Mouse (Mus musculus) right cerebral cortex, postnatal 10 days (tissue): ENCODE measurements around the gene Lrrc41.
A peak's percentile ranks its signal among the peaks of the same experiment; 100 is the strongest.

Experiments used
- DNase-seq, 2 experiments: peaks; one replicate each; pipeline ENCODE4 v3.0.0; 2021; ENCODE audit warnings: low spot score in 2 of 2

The Lrrc41 gene

GRCm38 (mm10) chr4:116077240-116078095, 2.4 kb downstream of the Lrrc41 start:
- no peak for DNase-seq

GRCm38 (mm10) chr4:116088510-116089249, 13.6 kb downstream of the Lrrc41 start:
- no peak for DNase-seq

DNA sequence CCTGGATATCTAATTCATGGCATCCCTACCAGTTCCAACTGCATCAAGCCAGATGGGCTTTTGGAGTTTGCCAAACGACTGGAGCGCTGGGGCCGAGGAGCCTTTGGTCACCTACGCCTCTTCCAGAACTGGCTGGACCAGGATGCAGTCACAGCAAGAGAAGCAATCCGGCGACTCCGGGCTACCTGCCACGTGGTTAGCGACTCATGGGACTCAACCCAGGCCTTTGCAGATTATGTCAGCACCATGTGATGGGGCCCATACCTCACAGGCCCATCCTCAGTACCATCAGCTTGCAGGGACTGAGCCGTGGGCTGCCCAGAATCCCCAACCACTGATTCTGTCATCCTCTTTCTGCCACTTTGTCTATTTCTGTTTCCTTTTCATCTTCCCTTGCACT, 21.2 kb downstream of the Lrrc41 start:
- no peak for DNase-seq

DNA sequence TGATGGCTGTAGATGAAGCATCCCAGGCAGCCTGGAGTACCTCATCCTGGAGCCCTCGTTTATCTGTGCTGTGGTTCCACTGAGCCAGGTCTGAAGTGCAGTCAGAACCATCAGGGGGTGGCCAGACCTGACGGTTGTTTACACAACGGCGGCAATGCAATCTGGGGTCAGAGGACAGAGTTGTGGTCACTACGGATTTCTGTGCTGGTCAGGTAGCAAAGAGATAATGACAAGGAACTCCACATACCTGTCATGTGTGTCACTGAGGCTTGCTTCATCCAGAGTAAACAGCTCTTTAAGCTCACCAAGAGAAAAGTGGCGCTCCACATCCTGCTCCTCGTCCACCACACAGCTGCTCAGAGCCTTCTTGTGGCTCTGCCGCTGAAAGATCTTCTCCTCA, 22.1 kb downstream of the Lrrc41 start:
- no peak for DNase-seq

GRCm38 (mm10) chr4:116100959-116101358, 25.9 kb downstream of the Lrrc41 start:
- no peak for DNase-seq

DNA sequence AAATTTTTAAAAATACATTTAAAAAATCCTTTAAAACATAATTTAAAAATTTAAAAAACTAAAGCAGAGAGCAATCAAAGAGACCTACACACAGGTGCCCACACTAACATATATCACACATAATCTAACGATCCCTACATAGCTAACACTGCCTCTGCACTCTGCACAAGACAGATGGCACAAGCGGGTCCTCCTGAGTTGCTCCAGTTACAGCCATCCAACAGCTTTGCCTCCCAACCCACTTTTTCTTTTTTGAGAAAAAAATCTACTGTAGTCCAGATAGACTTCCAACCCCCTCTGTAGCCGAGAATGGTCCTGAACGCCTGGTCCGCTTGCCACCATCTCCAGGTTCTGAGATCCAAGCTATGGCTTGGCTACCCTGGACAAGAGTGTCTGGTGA, 30.2 kb downstream of the Lrrc41 start:
- no peak for DNase-seq

DNA sequence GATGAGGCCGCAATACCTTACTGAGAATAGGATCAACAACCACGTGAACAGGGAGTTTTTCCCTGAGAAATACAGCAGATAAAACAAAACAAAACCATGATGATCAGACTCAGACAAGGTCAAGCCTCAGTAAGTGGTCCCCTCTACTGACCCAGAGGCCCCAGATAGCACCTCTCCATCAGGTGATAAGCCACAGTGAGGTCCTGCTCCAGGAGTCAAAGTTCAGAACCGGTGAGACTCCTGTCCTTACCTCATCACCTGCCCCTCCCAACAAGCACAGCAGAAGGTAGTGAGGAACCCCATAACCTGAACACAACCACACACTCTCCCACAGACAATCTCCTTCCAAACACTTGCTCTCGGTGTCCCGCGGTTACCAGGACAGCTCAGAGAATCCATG, 35.6 kb downstream of the Lrrc41 start:
- no peak for DNase-seq

GRCm38 (mm10) chr4:116111486-116111885, 36.4 kb downstream of the Lrrc41 start:
- no peak for DNase-seq

DNA sequence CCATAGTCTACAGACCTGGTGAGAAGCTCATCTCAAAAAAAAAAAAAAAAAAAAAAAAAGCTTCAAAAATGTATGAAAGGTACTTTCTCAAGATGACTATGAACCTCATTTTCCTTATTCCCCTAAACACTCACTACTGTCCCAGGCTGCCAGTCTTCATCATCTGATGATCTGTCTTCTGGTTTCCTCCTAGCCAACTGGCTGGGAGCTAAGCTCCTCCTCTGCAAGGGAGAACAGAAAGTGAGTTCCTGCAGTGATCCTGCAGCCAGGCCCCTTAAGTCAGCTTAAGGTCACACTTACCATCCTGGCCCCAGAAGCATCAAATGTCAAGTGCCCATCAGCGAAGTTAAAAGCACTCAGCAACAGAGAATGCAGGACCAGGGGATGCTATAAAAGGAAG, 47.7 kb downstream of the Lrrc41 start:
- no peak for DNase-seq

DNA sequence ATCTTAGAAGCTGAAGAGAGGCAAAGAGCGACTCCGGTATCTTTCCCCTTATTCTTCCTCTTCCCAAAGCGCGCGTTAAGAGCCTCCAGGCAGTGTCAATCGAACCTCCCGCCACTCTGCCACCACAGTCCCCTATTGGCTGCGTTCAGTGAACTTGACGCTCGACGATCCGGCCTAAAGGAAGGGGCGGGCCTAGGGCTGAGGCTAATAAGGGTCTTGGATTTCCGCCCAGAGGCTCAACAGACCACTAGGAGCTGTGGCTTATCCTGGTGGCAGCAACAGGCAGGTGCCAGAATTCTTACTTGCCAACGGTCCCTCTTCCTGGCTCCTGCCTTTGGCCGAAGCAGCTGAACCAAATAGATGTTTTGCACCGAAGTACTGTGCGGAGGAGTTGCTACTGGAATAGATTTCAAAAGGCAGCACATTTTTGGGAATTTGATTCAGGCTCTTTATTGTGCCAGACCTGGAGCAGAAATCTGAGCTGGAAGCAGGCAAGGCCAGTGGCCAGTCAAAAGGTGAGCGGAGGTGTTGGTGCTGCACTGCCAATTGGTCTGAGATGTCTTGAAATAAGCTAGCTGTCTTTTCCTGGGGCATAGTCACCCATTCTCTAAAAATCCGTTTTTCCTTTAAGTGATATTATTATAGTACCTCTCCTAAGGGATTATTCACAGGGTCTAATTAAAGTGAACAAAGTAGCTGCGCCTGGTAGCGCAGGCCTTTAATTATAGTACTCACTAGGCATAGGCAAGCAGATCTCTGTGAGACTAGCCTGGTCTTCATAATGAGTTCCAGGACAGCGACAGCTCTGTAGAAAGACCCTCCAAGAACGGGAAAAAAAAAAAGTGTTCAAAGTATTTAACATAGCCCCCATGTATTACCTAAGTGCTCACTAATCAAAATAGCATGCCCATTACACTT, 48.8 kb downstream of the Lrrc41 start, which contains the start of the genes Rad54l and Pomgnt1:
Gene Rad54l, minus strand, starts transcription at position 89 of the 918 bp plus-strand sequence.
Gene Pomgnt1, plus strand, starts transcription at position 239 of the 918 bp plus-strand sequence.
- peak; percentile 91 to 92 for DNase-seq

GRCm38 (mm10) chr4:116125803-116126386, 50.8 kb downstream of the Lrrc41 start:
- DNase-seq: no peak

DNA sequence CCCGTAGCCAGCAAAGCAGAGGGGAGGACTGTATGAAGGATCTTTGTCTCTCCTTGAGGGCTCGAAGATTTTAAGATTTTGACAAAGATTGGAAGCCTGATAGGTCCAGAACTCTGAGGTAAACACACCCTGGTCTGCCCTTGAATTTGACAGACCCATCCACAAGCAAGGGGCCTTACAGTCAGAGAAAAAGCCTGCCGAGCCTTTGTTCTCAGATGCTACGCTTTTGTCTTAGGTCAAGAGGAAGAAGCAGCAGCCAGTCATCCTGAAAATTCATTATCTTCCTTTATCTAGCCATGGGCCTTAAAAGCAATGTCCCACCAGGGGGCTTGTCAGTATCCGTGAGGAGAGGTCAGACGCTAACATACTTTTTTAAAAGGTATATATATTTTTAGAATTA, 52.9 kb downstream of the Lrrc41 start:
- DNase-seq: no peak

DNA sequence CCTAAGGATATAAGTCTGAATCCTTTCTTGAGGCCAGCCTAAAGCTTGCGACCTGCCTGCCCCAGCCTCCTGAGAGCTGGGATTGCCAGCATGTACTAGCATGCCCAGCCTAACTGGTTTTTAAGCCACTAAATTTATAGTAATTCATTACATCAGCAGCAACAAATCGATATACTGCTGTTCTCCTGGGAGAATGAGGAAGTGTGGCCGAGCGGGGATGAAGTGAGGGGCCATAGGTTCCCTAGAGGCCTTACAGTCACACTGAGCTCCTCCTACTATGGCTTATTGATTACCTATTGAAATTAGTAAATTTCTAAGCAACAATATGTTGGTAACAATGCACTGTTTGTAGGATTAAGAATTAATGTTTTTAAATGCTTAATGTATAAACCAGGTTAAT, 58.1 kb downstream of the Lrrc41 start:
- DNase-seq: no peak

DNA sequence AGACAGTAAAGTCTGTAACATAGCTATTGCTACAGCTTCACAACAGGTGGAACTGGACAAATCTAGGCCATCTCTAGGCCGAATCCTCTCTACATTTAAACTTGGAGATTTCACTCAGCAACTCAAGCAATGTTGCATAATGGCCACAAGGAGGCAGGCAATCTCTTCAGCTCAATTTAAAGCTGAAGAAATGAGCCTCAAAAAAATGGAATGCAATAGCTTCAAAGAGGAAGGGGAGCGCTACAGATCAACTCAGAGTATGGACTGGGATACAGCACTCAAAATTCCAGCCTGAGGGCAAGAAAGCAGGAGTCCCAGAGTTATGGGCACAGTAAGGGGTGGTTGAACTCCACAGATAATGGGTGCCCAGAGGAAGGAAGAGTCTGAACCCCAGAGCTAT, 59.9 kb downstream of the Lrrc41 start:
- no peak for DNase-seq

GRCm38 (mm10) chr4:116137421-116137996, 62.4 kb downstream of the Lrrc41 start:
- no peak for DNase-seq

DNA sequence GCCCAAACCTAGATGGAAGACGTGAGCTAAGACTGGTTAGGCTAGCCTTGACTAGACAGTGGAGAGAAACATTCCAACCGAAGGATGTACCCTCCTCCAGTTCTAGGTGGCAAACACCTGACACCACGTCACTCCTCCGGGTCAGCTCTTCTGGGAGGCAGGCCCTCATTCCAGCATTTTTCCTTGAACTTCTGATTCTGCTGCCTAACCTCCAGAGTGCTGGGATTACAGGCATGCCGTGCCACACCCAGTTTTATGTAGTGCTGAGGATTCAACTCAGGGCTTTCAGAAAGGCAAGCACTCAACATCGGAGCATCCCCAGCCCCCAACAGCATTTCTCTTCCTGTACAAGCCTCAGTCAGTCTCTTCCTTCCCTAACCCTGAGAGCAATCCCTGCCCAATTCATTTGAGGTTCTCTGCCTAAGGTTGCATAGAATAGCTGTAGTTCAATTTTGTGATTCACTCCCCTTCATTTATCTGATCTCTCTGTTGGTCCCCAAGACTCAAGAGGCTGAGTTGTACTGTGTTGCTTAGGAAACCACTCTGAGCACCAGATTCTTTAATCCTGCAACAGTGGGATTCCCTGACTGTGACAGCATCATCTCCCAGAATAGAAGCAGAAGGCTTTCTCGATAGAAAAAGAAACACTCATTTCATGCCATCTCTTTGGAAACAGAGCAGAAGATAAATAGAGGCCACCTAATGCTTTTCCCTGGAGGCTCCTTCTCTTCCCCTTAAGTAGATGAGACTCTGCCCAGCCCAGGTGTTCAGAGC, 65.9 kb downstream of the Lrrc41 start:
- DNase-seq: peak in 1 of 2 experiments; percentile 59

- DNase-seq: no peak
Measured at GRCm38 (mm10) chr4:116141736-116142135, 66.7 kb downstream of the Lrrc41 start.

GRCm38 (mm10) chr4:116142269-116142668, 67.2 kb downstream of the Lrrc41 start:
- no peak for DNase-seq

GRCm38 (mm10) chr4:116143317-116143811, 68.3 kb downstream of the Lrrc41 start:
- peak; percentile 47 to 53 for DNase-seq
